Mouse (Mus musculus) erythroblast, embryonic 14.5 days (primary cell): Measurements from ENCODE around the gene Prr7. TPM values are rescaled to one million over a fixed set of nuclear protein-coding genes. Genes with fewer than 3 reads are reported as not detected.
"Not testable (repeated sequence)": the region's sequence is repeated elsewhere in the genome, so short reads cannot be mapped to it uniquely, and the experiment has no call there.

ENCODE experiments used
- H3K27me3 ChIP-seq: 2 replicates; pipeline ENCODE4 v1.6.1; 2012; ENCODE audit warnings: inconsistent platforms; ENCODE audit not compliant: control insufficient read depth
- H3K36me3 ChIP-seq: 2 replicates; pipeline ENCODE4 v1.6.1; 2012; ENCODE audit warnings: mild to moderate bottlenecking, inconsistent platforms; ENCODE audit not compliant: control insufficient read depth
- H3K4me1 ChIP-seq: 2 replicates; pipeline ENCODE4 v1.6.1; 2012; ENCODE audit warnings: inconsistent platforms; ENCODE audit not compliant: control insufficient read depth
- H3K4me3 ChIP-seq: replicated peaks from 2 replicates; pipeline ENCODE3; 2012; ENCODE audit warnings: moderate library complexity, mild to moderate bottlenecking, inconsistent platforms
- H3K9me3 ChIP-seq: 2 replicates; pipeline ENCODE4 v1.6.1; 2012; ENCODE audit warnings: low read length, inconsistent platforms, mixed read lengths; ENCODE audit not compliant: control insufficient read depth
- GATA1 ChIP-seq: IDR thresholded peaks from 2 replicates; pipeline ENCODE4 v1.6.1; 2012; ENCODE audit warnings: low read length, inconsistent platforms, mixed read lengths
- TAL1 ChIP-seq: IDR thresholded peaks from 3 replicates; pipeline ENCODE4 v1.6.1; 2012; ENCODE audit warnings: low read length, inconsistent platforms, mixed read lengths
- polyA plus RNA-seq: library from polyadenylated mRNA; stranded (reverse); fragments of >175 nt; gene quantifications from 2 replicates; pipeline ENCODE4 v1.2.3, GENCODE M21; 2012

Gene Prr7
- polyA plus RNA-seq, 1 experiment, result 0.23 TPM

DNA sequence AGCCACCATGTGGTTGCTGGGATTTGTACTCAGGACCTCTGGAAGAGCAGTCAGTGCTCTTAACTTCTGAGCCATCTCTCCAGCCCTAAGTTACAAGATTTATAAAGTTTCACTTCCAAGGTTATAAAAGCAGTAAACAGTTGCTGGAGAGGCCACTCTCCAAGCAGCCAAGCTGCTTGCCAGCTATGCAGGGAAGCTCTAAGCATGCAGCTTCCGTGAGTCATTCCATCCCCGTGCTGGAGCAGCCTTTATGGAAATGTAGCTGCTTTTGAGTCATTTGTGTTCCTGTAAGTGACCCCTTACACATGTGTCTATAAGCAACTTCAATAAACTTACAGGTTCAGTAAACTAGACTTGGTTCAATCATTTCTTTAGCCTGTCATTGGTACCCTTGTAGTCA lies 33.5 kb upstream of the Prr7 start:
- peaks cover 3% of the 10 kb centered on the region for H3K4me1 ChIP-seq
- no peaks in the 10 kb centered on the region for H3K36me3 ChIP-seq
- no peak for TF ChIP-seq GATA1
- TF ChIP-seq TAL1, result no peak
- H3K4me3 ChIP-seq, result no peak overlapping the region
- H3K27me3 ChIP-seq, result peaks cover 2% of the 10 kb centered on the region; the same call in 1 of the 2 replicates
- peaks cover 5% of the 10 kb centered on the region; the same call in 1 of the 2 replicates for H3K9me3 ChIP-seq

DNA sequence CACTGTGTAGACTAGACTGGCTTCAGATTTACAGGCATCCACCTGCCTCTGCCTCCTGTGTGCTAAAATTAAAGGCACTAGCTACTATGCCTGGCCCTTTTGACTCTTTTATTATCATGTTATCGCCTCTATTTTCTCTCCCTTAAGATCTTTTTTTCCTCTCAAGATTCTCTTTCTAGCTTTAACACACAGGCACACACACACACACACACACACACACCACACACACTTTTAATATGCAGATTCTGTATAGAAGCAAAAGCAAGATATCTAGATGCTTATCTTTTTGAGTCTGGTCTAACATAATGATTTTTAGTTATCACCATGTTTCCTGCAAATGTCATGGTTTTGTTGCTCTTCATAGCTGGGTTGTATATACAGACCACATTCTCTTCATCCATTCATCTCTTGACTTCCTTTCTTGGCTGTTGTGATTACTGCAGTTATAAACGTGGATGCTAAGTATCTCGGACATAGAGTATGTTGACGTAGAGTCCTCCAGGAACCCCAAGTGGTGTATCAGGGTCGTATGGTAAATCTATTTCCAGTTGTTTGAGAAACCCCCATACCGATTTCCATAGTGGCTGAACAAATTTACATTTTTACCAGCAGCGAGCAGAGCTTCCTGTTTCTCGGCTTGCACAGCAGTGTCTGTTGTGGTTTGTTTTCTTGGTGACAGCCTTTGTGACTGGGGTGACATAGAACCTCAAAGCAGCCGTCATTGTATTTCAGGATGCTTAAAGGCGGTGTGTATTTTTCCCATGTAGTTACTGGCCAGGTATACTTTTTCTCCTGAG lies 32.0 kb upstream of the Prr7 start:
- peaks cover 3% of the 10 kb centered on the region for H3K4me1 ChIP-seq
- TF ChIP-seq TAL1 (no peak), GATA1 (no peak)
- no peaks in the 10 kb centered on the region for H3K36me3 ChIP-seq
- no peak overlapping the region for H3K4me3 ChIP-seq
- H3K27me3 ChIP-seq, result peaks cover 2% of the 10 kb centered on the region; the same call in 1 of the 2 replicates
- peaks cover 5% of the 10 kb centered on the region; the same call in 1 of the 2 replicates for H3K9me3 ChIP-seq

DNA sequence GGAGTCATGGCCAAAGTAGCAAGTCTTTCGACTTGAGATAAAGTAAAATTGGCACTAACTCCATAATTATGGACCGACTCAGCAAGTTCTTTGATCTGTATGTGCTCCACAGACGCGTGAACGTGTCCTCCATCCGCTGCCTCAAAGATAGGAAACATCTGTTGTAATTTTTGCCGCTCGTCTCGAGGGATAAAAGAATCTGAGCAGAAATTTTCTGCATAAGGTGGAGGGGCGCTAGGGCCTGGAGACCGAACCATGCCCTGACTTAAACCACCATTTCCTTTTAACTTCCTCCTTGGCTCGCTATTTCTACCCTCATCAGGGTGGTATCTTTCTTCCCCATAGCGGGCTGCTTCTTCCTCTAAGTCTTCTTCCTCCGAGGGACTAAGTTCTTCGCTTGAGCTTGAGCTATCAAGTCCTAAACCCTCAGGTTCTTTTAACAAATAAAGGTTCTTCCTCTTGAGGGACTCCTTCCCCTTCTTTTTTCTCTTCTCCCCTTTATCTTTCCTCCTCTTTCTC lies 26.9 kb upstream of the Prr7 start:
- H3K27me3 ChIP-seq, H3K4me1 ChIP-seq, H3K4me3 ChIP-seq, H3K36me3 ChIP-seq: not testable (repeated sequence)
- H3K9me3 ChIP-seq, result peaks cover 11% of the 10 kb centered on the region

DNA sequence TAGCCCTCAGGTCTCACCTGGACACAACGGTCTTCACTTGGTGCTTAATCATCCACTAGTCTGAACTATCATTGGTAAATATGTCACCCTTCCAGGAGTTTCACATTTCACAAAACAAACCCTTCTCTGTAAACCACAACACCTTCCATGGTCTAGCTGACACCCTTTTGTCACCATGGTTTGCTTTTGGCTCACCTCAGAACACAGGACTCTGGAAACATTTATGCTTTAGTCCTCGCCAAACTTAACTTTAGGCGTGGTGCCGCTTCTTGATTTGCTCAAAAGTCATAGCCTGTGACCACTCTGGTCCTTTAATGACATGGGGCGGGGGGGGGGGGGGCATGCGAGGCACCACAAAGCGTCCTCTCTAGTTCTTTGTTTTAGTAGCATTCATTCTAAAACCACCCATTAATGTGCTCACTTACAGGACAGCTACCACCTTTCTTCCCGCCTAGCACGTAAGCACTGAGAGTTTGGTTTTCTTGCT lies 20.2 kb upstream of the Prr7 start:
- Histone ChIP-seq H3K27me3 (peaks cover 8% of the 10 kb centered on the region), H3K4me3 (peak overlapping the region; percentile 97), H3K9me3 (no peaks in the 10 kb centered on the region), H3K4me1 (peaks cover 47% of the 10 kb centered on the region), H3K36me3 (peaks cover 23% of the 10 kb centered on the region)
- TF ChIP-seq GATA1 (no peak), TAL1 (no peak)

DNA sequence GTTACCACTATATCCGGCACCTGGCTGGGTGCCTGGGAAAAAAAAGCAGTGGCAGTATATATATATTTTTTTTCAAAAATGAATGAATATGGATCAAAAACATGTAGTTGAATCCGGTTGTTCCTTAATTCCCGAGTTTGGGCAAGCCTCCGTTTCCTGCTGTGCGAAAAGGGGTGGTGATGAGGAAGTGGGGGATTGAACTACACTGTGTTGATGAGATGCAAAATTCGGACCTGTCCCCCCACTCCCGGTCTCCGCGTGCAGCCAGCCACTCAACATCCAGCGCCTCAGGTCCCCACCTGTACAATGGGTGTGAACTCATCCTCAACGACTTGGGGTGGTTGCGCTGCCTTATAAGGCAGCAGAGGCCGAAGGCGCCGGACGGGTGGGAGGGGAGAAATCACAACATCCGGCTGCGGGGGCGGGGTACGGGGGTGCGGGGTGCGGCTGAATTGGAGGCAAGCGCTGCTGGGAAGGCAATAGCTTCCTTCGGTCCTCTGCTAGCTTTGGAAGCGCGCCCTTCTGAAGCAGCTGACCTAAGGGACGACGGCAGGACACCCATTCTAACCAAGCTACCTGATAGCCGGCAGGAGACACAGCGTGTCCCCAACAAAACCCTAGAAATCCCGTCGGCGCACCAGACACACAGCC lies 19.7 kb upstream of the Prr7 start:
- peaks cover 28% of the 10 kb centered on the region for H3K36me3 ChIP-seq
- no peaks in the 10 kb centered on the region for H3K9me3 ChIP-seq
- TF ChIP-seq GATA1, result no peak
- no peak for TF ChIP-seq TAL1
- H3K4me3 ChIP-seq, result peak overlapping the region; percentile 97
- peaks cover 5% of the 10 kb centered on the region for H3K27me3 ChIP-seq
- peaks cover 53% of the 10 kb centered on the region for H3K4me1 ChIP-seq

DNA sequence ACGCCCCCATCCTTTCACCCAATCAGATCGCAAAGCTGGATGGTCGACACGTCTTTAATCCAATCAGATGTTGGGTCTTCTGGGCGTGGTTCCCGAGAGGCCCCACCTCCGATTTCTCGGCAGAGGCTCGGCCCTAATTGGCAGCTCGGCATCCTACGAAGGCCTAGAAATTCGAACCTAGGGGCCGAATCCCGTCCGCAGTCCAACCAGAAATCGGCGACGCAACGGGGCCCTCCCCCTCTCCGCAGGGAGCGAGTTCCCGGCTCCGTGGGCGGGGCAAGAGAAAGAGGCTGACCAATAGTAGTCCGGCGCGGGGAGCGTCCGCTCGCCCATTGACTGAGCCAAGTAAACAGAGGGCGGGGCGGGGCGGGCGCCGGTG lies 19.1 kb upstream of the Prr7 start, which contains the start of gene Grk6:
Grk6 (plus strand) TSS at position 136 of the 379 bp plus-strand sequence.
- peak within 1 kb of the TSS; percentile 97 for H3K4me3 ChIP-seq
- H3K36me3 ChIP-seq, result peaks cover 34% of the 10 kb centered on the region
- H3K4me1 ChIP-seq, result peaks cover 58% of the 10 kb centered on the region
- no peaks in the 10 kb centered on the region for H3K9me3 ChIP-seq
- TF ChIP-seq GATA1 (no peak), TAL1 (no peak)
- peaks cover 5% of the 10 kb centered on the region for H3K27me3 ChIP-seq

DNA sequence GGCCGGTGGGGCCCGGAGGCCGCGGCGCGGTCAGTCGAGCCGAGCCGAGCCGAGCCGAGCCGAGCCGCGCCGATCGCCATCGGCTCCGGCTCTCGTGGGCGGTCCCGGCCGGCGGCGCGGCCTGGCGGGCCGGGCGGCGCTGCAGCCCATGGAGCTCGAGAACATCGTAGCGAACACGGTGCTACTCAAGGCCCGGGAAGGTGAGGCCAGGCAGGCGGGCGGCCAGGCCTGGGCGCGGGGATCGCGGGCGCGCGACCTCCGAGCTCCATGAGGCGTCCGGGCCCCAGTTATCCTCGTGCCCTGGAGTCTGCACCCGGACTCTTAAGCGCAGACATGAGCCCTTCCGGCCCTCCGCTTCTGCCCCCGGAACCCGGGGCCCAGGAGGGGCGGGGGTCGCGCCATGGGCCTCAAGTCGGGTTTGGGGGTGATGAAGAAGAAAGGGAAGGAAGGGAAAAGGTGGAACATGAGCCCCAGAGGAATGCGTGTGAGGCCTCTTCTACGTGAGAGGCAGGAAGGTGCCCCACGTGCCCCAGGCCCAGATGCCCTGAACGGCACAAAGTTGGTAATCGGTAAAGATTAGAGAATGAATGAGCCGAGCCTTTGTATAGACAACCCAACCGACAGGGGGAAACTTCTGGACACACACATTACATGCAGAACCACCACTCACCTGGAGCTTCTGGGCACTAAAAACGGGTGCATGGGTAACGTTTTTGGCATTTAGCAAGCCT lies 18.5 kb upstream of the Prr7 start:
- H3K27me3 ChIP-seq, result peaks cover 5% of the 10 kb centered on the region
- H3K4me1 ChIP-seq, result peaks cover 62% of the 10 kb centered on the region
- TF ChIP-seq TAL1, result no peak
- TF ChIP-seq GATA1, result no peak
- peaks cover 40% of the 10 kb centered on the region for H3K36me3 ChIP-seq
- H3K4me3 ChIP-seq, result peak overlapping the region; percentile 97
- H3K9me3 ChIP-seq, result no peaks in the 10 kb centered on the region

DNA sequence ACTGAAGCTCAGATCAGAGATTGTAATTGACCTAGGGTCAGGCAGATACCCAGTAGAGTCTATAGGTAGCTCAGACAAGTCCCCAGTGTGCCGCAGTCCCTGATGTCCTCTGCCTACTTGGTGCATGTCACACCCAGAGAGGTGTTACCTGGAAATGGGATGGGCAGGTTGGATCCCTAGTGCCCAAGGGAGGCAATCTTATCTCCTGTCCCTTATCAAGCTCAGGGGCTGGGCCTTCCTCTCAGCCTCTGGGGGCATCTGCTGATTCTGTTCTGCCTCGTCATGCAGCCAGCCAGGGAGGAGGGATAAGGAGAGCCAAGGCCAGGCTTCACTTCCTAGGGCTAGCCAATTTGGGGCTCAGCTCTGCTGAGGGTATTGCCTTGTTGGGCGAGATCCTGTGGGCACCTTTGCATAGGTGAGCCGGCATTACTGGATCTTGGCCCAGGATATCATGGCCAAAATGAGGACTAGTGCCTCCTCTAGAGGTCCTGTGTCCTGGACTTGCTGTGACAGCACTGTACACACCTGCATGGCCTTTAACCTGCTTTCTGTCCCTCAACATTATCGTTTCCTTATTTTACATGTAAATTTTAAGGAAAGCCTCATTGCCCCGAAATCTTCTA lies 17.5 kb upstream of the Prr7 start:
- Histone ChIP-seq H3K36me3 (peaks cover 50% of the 10 kb centered on the region), H3K4me3 (peak overlapping the region; percentile 97), H3K27me3 (peaks cover 5% of the 10 kb centered on the region)

More for the DNA sequence above, 17.5 kb upstream of the Prr7 start:
- H3K4me1 ChIP-seq, result peaks cover 62% of the 10 kb centered on the region
- no peaks in the 10 kb centered on the region for H3K9me3 ChIP-seq
- peak; percentile 50; the same call in 2 of the 3 replicates for TF ChIP-seq TAL1
- TF ChIP-seq GATA1, result peak; percentile 98
